Mouse (Mus musculus) kidney, embryonic 15.5 days (tissue): ENCODE results near the gene Rbm38. TPM values are rescaled to one million over a fixed set of nuclear protein-coding genes. Genes with fewer than 3 reads are reported as not detected.

ENCODE experiments used
- ATAC-seq: fragments of 200-750 bp; cut with Nextera tagmentation; replicated peaks from 2 replicates; pipeline ENCODE4 v1.8.0; 2017; ENCODE audit warnings: moderate TSS enrichment; ENCODE audit not compliant: low FRiP score
- H3K27ac ChIP-seq: fragments of 300-500 bp; sonication (generic); 2 replicates; pipeline ENCODE4 v1.5.1; 2015; ENCODE audit warnings: mild to moderate bottlenecking, inconsistent platforms
- H3K27me3 ChIP-seq: fragments of 300-500 bp; sonication (generic); 2 replicates; pipeline ENCODE4 v1.6.1; 2015; ENCODE audit warnings: inconsistent platforms
- H3K36me3 ChIP-seq: fragments of 300-500 bp; sonication (generic); 2 replicates; pipeline ENCODE4 v1.6.1; 2015; ENCODE audit warnings: inconsistent platforms
- H3K4me1 ChIP-seq: fragments of 300-500 bp; sonication (generic); 2 replicates; pipeline ENCODE4 v1.6.1; 2015; ENCODE audit warnings: inconsistent platforms
- H3K4me2 ChIP-seq: fragments of 300-500 bp; sonication (generic); 2 replicates; pipeline ENCODE4 v1.6.1; 2015; ENCODE audit warnings: moderate library complexity, mild to moderate bottlenecking, inconsistent platforms
- H3K4me3 ChIP-seq: fragments of 300-500 bp; sonication (generic); replicated peaks from 2 replicates; pipeline ENCODE4 v1.5.1; 2015; ENCODE audit warnings: mild to moderate bottlenecking, inconsistent platforms
- H3K9ac ChIP-seq: fragments of 300-500 bp; sonication (generic); 2 replicates; pipeline ENCODE4 v1.6.1; 2015; ENCODE audit warnings: mild to moderate bottlenecking, inconsistent platforms
- H3K9me3 ChIP-seq: fragments of 300-500 bp; sonication (generic); replicated peaks from 2 replicates; pipeline ENCODE4 v1.6.1; 2016; ENCODE audit warnings: inconsistent platforms
- WGBS: fragments of 180-500 bp; shearing (Covaris S2); methylation state at CpG from one replicate; pipeline ENCODE4 v1.1.7; 2015; ENCODE audit warnings: mixed read lengths; 5-methylcytosine and 5-hydroxymethylcytosine counted together
- polyA plus RNA-seq: library from polyadenylated mRNA; unstranded; fragments of >200 nt; fragmentation: Nextera tagmentation; extraction: Ambion mirVana; gene quantifications from 2 replicates; pipeline ENCODE4 v1.2.1, GENCODE M21; 2015

Rbm38 gene
- polyA plus RNA-seq, 1 experiment from 2014 or later: 37.3 TPM

- Histone ChIP-seq H3K36me3 (no peaks in the 10 kb centered on the region), H3K27ac (no peak overlapping the region), H3K9ac (no peak overlapping the region), H3K27me3 (no peaks in the 10 kb centered on the region), H3K4me3 (no peak overlapping the region), H3K4me1 (peaks cover 40% of the 10 kb centered on the region), H3K4me2 (no peak overlapping the region), H3K9me3 (no peaks in the 10 kb centered on the region)
- 45% methylated on average over 8 of the region's 8 CpGs for WGBS
- no peak for ATAC-seq
These were observed 30.5 kb downstream of the Rbm38 start for GRCm38 (mm10) chr2:173050604-173051382.

DNA sequence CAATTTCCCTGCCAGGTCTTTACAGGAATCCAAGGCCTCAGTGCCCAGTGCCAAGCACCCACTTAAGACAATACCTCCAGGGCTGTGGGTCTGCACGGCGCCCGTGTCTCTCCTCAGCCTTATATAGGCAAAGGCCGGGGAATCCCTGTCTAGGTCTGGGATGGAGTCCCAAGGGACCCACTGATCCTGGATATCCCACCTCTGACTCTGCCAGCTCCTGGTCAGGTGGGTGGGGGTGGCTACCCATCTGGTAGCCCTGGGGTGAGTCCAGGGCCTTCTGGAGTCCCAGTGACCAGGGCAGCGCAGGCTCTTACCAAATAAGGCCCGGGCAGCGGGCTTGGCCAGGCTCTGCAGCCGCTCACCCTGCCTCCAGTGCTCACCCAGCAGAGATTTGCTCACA lies 32.6 kb downstream of the Rbm38 start:
- ATAC-seq: no peak
- no peaks in the 10 kb centered on the region for H3K27me3 ChIP-seq
- H3K36me3 ChIP-seq: no peaks in the 10 kb centered on the region
- WGBS: 93% methylated on average over 8 of the region's 8 CpGs
- H3K4me3 ChIP-seq: no peak overlapping the region
- no peak overlapping the region for H3K9ac ChIP-seq
- no peaks in the 10 kb centered on the region for H3K9me3 ChIP-seq
- no peak overlapping the region for H3K27ac ChIP-seq
- H3K4me2 ChIP-seq: no peak overlapping the region
- H3K4me1 ChIP-seq: peaks cover 23% of the 10 kb centered on the region

GRCm38 (mm10) chr2:173053846-173054245 lies 33.5 kb downstream of the Rbm38 start:
- Histone ChIP-seq H3K9me3 (no peaks in the 10 kb centered on the region), H3K4me3 (no peak overlapping the region), H3K36me3 (no peaks in the 10 kb centered on the region), H3K4me1 (peaks cover 14% of the 10 kb centered on the region), H3K27ac (no peak overlapping the region), H3K27me3 (no peaks in the 10 kb centered on the region), H3K4me2 (no peak overlapping the region), H3K9ac (no peak overlapping the region)
- ATAC-seq: no peak
- 55% methylated on average over 6 of the region's 6 CpGs for WGBS

- Histone ChIP-seq H3K4me3 (no peak overlapping the region), H3K4me1 (0 out of 2 replicates have a peak, but pooled peaks cover 9% of the 10 kb centered on the region), H3K36me3 (no peaks in the 10 kb centered on the region), H3K4me2 (no peak overlapping the region), H3K27me3 (no peaks in the 10 kb centered on the region), H3K9ac (no peak overlapping the region), H3K9me3 (no peaks in the 10 kb centered on the region), H3K27ac (no peak overlapping the region)
- no peak for ATAC-seq
- 76% methylated on average over 10 of the region's 10 CpGs for WGBS
These were observed 36.1 kb downstream of the Rbm38 start for GRCm38 (mm10) chr2:173056303-173056881.

GRCm38 (mm10) chr2:173056882-173057315 lies 36.6 kb downstream of the Rbm38 start:
- no peaks in the 10 kb centered on the region for H3K9me3 ChIP-seq
- H3K9ac ChIP-seq: no peak overlapping the region
- no peaks in the 10 kb centered on the region for H3K36me3 ChIP-seq
- no peak overlapping the region for H3K27ac ChIP-seq
- H3K4me1 ChIP-seq: peaks cover 9% of the 10 kb centered on the region; the same call in 1 of the 2 replicates
- 76% methylated on average over 11 of the region's 11 CpGs for WGBS
- no peak for ATAC-seq
- no peaks in the 10 kb centered on the region for H3K27me3 ChIP-seq
- H3K4me3 ChIP-seq: no peak overlapping the region
- no peak overlapping the region for H3K4me2 ChIP-seq

GRCm38 (mm10) chr2:173057623-173058022 lies 37.3 kb downstream of the Rbm38 start:
- Histone ChIP-seq H3K27ac (no peak overlapping the region), H3K27me3 (no peaks in the 10 kb centered on the region), H3K9ac (no peak overlapping the region), H3K4me1 (peaks cover 9% of the 10 kb centered on the region; the same call in 1 of the 2 replicates), H3K4me2 (no peak overlapping the region), H3K36me3 (no peaks in the 10 kb centered on the region), H3K9me3 (no peaks in the 10 kb centered on the region), H3K4me3 (no peak overlapping the region)
- ATAC-seq: no peak
- WGBS: 48% methylated on average over 10 of the region's 10 CpGs

GRCm38 (mm10) chr2:173058263-173058662 lies 38.0 kb downstream of the Rbm38 start:
- ATAC-seq: no peak
- Histone ChIP-seq H3K27ac (no peak overlapping the region), H3K9ac (no peak overlapping the region), H3K36me3 (no peaks in the 10 kb centered on the region), H3K9me3 (no peaks in the 10 kb centered on the region), H3K27me3 (no peaks in the 10 kb centered on the region), H3K4me3 (no peak overlapping the region), H3K4me1 (peaks cover 9% of the 10 kb centered on the region; the same call in 1 of the 2 replicates), H3K4me2 (no peak overlapping the region)
- 65% methylated on average over 11 of the region's 11 CpGs for WGBS

- H3K4me3 ChIP-seq: no peak overlapping the region
These were observed 40.2 kb downstream of the Rbm38 start for GRCm38 (mm10) chr2:173060450-173060849.

GRCm38 (mm10) chr2:173061443-173062351 lies 41.4 kb downstream of the Rbm38 start:
- H3K9me3 ChIP-seq: no peaks in the 10 kb centered on the region
- H3K27ac ChIP-seq: no peak overlapping the region
- ATAC-seq: no peak
- 68% methylated on average over 15 of the region's 15 CpGs for WGBS
- no peak overlapping the region for H3K4me3 ChIP-seq
- no peaks in the 10 kb centered on the region for H3K27me3 ChIP-seq
- no peaks in the 10 kb centered on the region for H3K36me3 ChIP-seq
- peaks cover 9% of the 10 kb centered on the region; the same call in 1 of the 2 replicates for H3K4me1 ChIP-seq
- H3K4me2 ChIP-seq: no peak overlapping the region
- no peak overlapping the region for H3K9ac ChIP-seq

More at GRCm38 (mm10) chr2:173060450-173060849, 40.2 kb downstream of the Rbm38 start:
- peaks cover 9% of the 10 kb centered on the region; the same call in 1 of the 2 replicates for H3K4me1 ChIP-seq
- no peak overlapping the region for H3K27ac ChIP-seq
- no peak for ATAC-seq
- no peaks in the 10 kb centered on the region for H3K36me3 ChIP-seq
- no peak overlapping the region for H3K4me2 ChIP-seq
- no peaks in the 10 kb centered on the region for H3K27me3 ChIP-seq
- H3K9me3 ChIP-seq: no peaks in the 10 kb centered on the region
- 78% methylated on average over 9 of the region's 9 CpGs for WGBS
- no peak overlapping the region for H3K9ac ChIP-seq

- no peak overlapping the region for H3K9ac ChIP-seq
- no peak overlapping the region for H3K4me3 ChIP-seq
- H3K4me1 ChIP-seq: peaks cover 9% of the 10 kb centered on the region; the same call in 1 of the 2 replicates
- no peak overlapping the region for H3K4me2 ChIP-seq
- 71% methylated on average over 1 of the region's 1 CpGs for WGBS
- H3K9me3 ChIP-seq: no peaks in the 10 kb centered on the region; the same call in 1 of the 2 replicates
- H3K36me3 ChIP-seq: no peaks in the 10 kb centered on the region
- H3K27me3 ChIP-seq: no peaks in the 10 kb centered on the region
- no peak for ATAC-seq
- no peak overlapping the region for H3K27ac ChIP-seq
These were observed 42.9 kb downstream of the Rbm38 start for GRCm38 (mm10) chr2:173063219-173063618.

- no peaks in the 10 kb centered on the region; the same call in 1 of the 2 replicates for H3K9me3 ChIP-seq
- H3K9ac ChIP-seq: no peak overlapping the region
- H3K36me3 ChIP-seq: no peaks in the 10 kb centered on the region
- no peak for ATAC-seq
- H3K4me3 ChIP-seq: no peak overlapping the region
- H3K27me3 ChIP-seq: no peaks in the 10 kb centered on the region
- peaks cover 9% of the 10 kb centered on the region; the same call in 1 of the 2 replicates for H3K4me1 ChIP-seq
- 95% methylated on average over 2 of the region's 2 CpGs for WGBS
- no peak overlapping the region for H3K4me2 ChIP-seq
- no peak overlapping the region for H3K27ac ChIP-seq
These were observed 44.6 kb downstream of the Rbm38 start for GRCm38 (mm10) chr2:173064864-173065263.
